Mouse (Mus musculus): Measurements from ENCODE around the gene Auts2. TPM values are rescaled to one million over a fixed set of nuclear protein-coding genes. Genes with fewer than 3 reads are reported as not detected.
A peak's percentile ranks its signal among the peaks of the same experiment; 100 is the strongest.

Gene Auts2
- polyA plus RNA-seq, 1 experiment from 2014 or later, result 19.0 TPM

DNA sequence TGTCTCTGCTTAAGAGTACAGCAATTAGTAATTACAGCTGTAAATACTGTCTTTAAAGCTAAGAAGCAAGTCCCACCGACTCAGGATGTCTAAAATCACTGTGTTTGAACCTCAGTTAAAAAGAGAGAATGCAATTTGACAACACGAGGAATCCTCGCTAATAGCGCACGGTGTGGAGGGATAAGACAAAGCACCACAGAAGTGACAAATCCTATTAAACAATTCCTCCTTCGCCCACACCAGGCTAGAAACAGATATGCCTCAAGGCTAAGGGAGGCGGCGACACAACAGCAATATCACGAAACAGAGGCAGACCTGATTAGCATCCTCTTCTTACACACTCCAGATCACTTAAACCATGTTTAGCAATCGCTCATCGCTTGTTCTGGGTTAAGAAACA is 339.3 kb downstream of the Auts2 start:
- H3K9me3 ChIP-seq, result no peaks in the 10 kb centered on the region
- H3K27me3 ChIP-seq (replicated peaks), result no peaks in the 10 kb centered on the region
- no peak overlapping the region for H3K9ac ChIP-seq
- 81% methylated on average over 11 of the region's 11 CpGs for WGBS
- no peak overlapping the region for H3K4me3 ChIP-seq (replicated peaks)
- H3K4me1 ChIP-seq (replicated peaks), result peaks cover 18% of the 10 kb centered on the region; the same call in 1 of the 2 replicates
- no peak overlapping the region for H3K27ac ChIP-seq
- H3K36me3 ChIP-seq, result no peaks in the 10 kb centered on the region
- H3K4me2 ChIP-seq (replicated peaks), result no peak overlapping the region
- no peak for ATAC-seq

- WGBS, result 27% methylated on average over 4 of the region's 4 CpGs
- 0 out of 2 replicates have a peak overlapping the region, but pooled peaks have one; percentile 2 for H3K27ac ChIP-seq
These were observed 342.0 kb downstream of the Auts2 start for GRCm38 (mm10) chr5:132201077-132201645.

GRCm38 (mm10) chr5:132200595-132200994 is 342.5 kb downstream of the Auts2 start:
- H3K4me2 ChIP-seq (replicated peaks), result no peak overlapping the region

More at GRCm38 (mm10) chr5:132201077-132201645, 342.0 kb downstream of the Auts2 start:
- no peaks in the 10 kb centered on the region for H3K9me3 ChIP-seq
- no peak overlapping the region for H3K9ac ChIP-seq
- H3K36me3 ChIP-seq, result no peaks in the 10 kb centered on the region
- no peak overlapping the region for H3K4me3 ChIP-seq (replicated peaks)
- H3K4me1 ChIP-seq (replicated peaks), result peaks cover 18% of the 10 kb centered on the region; the same call in 1 of the 2 replicates
- no peak overlapping the region for H3K4me2 ChIP-seq (replicated peaks)
- ATAC-seq, result no peak
- H3K27me3 ChIP-seq (replicated peaks), result no peaks in the 10 kb centered on the region

GRCm38 (mm10) chr5:132195048-132195533 is 348.1 kb downstream of the Auts2 start:
- H3K9me3 ChIP-seq, result no peaks in the 10 kb centered on the region
- no peak overlapping the region for H3K4me2 ChIP-seq (replicated peaks)
- ATAC-seq, result peak; percentile 39; the same call in 1 of the 2 replicates
- H3K36me3 ChIP-seq, result no peaks in the 10 kb centered on the region
- no peak overlapping the region for H3K9ac ChIP-seq
- H3K27ac ChIP-seq, result 0 out of 2 replicates have a peak overlapping the region, but pooled peaks have one; percentile 17
- no peaks in the 10 kb centered on the region for H3K27me3 ChIP-seq (replicated peaks)
- peaks cover 24% of the 10 kb centered on the region for H3K4me1 ChIP-seq (replicated peaks)
- 23% methylated on average over 6 of the region's 6 CpGs for WGBS
- no peak overlapping the region for H3K4me3 ChIP-seq (replicated peaks)

More at GRCm38 (mm10) chr5:132200595-132200994, 342.5 kb downstream of the Auts2 start:
- peaks cover 18% of the 10 kb centered on the region; the same call in 1 of the 2 replicates for H3K4me1 ChIP-seq (replicated peaks)
- H3K9me3 ChIP-seq, result no peaks in the 10 kb centered on the region
- H3K27me3 ChIP-seq (replicated peaks), result no peaks in the 10 kb centered on the region
- no peak for ATAC-seq
- no peaks in the 10 kb centered on the region for H3K36me3 ChIP-seq
- H3K27ac ChIP-seq, result 0 out of 2 replicates have a peak overlapping the region, but pooled peaks have one; percentile 20
- no peak overlapping the region for H3K4me3 ChIP-seq (replicated peaks)
- H3K9ac ChIP-seq, result no peak overlapping the region
- 27% methylated on average over 4 of the region's 4 CpGs for WGBS

DNA sequence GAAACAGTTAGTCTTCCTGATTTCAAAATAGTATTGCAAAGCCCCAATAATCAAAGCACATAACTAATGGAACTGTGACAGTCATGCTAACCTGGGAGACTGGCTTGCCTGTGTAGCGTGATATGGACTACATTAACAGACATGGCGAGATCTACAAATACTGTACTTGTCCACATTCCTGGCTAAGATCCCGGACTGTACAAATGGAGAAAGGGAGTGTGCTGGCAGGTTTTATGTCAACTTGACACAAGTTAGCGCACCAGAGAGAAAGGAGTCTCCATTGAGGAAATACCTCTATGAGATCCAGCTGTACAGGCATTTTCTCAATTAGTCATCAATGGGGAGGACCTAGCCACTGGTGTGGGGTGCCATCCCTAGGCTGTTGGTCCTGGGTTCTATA is 353.0 kb downstream of the Auts2 start:
- Histone ChIP-seq H3K36me3 (no peaks in the 10 kb centered on the region), H3K9ac (no peak overlapping the region), H3K4me2 (replicated peaks) (no peak overlapping the region), H3K4me1 (replicated peaks) (peaks cover 32% of the 10 kb centered on the region), H3K27me3 (replicated peaks) (no peaks in the 10 kb centered on the region), H3K27ac (no peak overlapping the region), H3K4me3 (replicated peaks) (no peak overlapping the region), H3K9me3 (no peaks in the 10 kb centered on the region)
- WGBS, result 61% methylated on average over 4 of the region's 4 CpGs
- ATAC-seq, result no peak

DNA sequence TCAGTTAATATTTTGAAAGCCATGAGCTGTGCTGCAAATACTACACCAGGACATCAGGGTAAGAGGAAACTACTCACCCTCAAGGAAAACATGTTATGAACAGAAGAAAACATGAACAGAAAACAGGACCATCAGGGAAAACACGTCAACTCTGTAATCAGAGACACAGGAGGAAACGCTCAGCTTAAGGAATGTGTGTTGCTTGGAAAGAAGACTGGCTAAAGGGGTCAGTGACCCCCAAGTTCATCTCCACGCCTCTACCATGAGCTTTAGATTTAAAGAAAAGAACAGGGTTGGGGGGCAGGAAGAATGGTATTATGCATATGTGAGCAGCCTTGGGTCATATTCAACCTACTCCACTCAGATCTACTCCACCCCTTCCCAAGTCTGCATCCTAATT is 356.5 kb downstream of the Auts2 start:
- no peak overlapping the region for H3K4me2 ChIP-seq (replicated peaks)
- no peaks in the 10 kb centered on the region for H3K36me3 ChIP-seq
- no peak overlapping the region for H3K4me3 ChIP-seq (replicated peaks)
- H3K27me3 ChIP-seq (replicated peaks), result no peaks in the 10 kb centered on the region
- H3K4me1 ChIP-seq (replicated peaks), result peaks cover 33% of the 10 kb centered on the region
- no peaks in the 10 kb centered on the region for H3K9me3 ChIP-seq
- H3K27ac ChIP-seq, result no peak overlapping the region
- no peak for ATAC-seq
- no peak overlapping the region for H3K9ac ChIP-seq
- WGBS, result 55% methylated on average over 3 of the region's 3 CpGs

GRCm38 (mm10) chr5:132186221-132186620 is 356.9 kb downstream of the Auts2 start:
- H3K4me2 ChIP-seq (replicated peaks), result no peak overlapping the region
- H3K27me3 ChIP-seq (replicated peaks), result no peaks in the 10 kb centered on the region
- no peaks in the 10 kb centered on the region for H3K9me3 ChIP-seq
- H3K27ac ChIP-seq, result 0 out of 2 replicates have a peak overlapping the region, but pooled peaks have one; percentile 17
- no peak overlapping the region for H3K4me3 ChIP-seq (replicated peaks)
- no peak overlapping the region for H3K9ac ChIP-seq
- 43% methylated on average over 7 of the region's 7 CpGs for WGBS
- no peaks in the 10 kb centered on the region for H3K36me3 ChIP-seq
- H3K4me1 ChIP-seq (replicated peaks), result peaks cover 33% of the 10 kb centered on the region
- no peak for ATAC-seq

DNA sequence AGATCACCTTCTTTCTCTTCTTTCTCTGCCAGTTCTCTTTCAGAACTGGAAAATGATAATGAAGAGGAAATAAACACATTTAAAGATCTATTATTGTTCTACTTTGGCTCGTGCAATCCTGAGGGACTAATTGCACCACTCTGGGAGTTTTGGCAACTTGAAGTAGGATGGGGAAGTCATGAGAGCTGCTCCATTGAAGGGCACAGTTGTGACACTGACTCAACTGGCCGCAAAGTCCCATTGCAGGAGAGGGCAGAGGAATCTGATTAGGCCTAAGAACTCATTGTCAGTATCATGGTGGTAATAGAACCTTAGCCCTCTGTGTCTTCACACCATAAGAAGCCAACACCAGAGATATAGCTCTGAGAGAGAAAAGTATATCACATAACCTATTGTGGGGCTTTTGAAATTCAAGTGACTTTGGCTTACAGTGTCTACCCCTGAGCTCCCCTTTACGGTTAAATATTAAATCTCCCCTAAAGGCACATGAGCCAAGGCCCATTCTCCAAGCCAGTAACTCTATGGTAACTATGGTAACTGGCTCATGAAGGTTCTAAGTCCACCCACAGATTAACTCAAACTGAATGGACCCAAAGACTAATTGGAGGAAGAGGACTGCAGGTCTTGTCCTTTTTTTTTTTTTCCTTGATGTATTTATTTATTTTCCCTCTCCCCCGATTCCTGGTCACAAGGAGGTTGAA is 358.6 kb downstream of the Auts2 start:
- H3K4me1 ChIP-seq (replicated peaks), result peaks cover 25% of the 10 kb centered on the region
- no peak overlapping the region for H3K4me3 ChIP-seq (replicated peaks)
- no peaks in the 10 kb centered on the region for H3K9me3 ChIP-seq
- H3K27me3 ChIP-seq (replicated peaks), result no peaks in the 10 kb centered on the region
- H3K9ac ChIP-seq, result no peak overlapping the region
- WGBS, result 63% methylated on average over 4 of the region's 4 CpGs
- no peak overlapping the region for H3K4me2 ChIP-seq (replicated peaks)
- ATAC-seq, result peak; percentile 91
- 0 out of 2 replicates have a peak overlapping the region, but pooled peaks have one; percentile 11 for H3K27ac ChIP-seq
- no peaks in the 10 kb centered on the region for H3K36me3 ChIP-seq

DNA sequence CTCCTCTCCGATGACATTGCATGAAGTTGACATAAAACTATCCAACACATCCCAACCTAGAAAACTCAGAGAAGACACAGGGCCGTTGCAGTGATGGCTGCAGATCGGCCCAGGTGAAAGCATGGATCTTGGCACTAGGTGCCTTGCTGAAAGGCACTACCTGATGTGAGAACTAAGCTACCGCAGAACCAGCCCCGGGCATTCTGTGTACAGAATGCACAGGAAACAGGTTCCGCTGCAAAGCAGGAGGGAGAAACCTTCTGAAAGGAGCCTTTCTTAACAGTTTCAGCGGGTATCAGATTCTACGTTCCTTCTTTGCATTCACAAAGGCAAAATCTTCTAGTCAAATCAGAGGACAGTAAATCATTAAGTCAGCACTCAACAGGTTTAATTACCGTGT is 361.1 kb downstream of the Auts2 start:
- Histone ChIP-seq H3K9me3 (no peaks in the 10 kb centered on the region), H3K4me3 (replicated peaks) (no peak overlapping the region), H3K27ac (no peak overlapping the region), H3K9ac (no peak overlapping the region), H3K4me1 (replicated peaks) (peaks cover 23% of the 10 kb centered on the region), H3K4me2 (replicated peaks) (no peak overlapping the region), H3K36me3 (no peaks in the 10 kb centered on the region), H3K27me3 (replicated peaks) (no peaks in the 10 kb centered on the region)
- WGBS, result 84% methylated on average over 9 of the region's 9 CpGs
- ATAC-seq, result no peak

- Histone ChIP-seq H3K4me1 (replicated peaks) (no peaks in the 10 kb centered on the region), H3K9ac (no peak overlapping the region), H3K27ac (no peak overlapping the region), H3K27me3 (replicated peaks) (no peaks in the 10 kb centered on the region), H3K36me3 (no peaks in the 10 kb centered on the region), H3K4me3 (replicated peaks) (no peak overlapping the region), H3K4me2 (replicated peaks) (no peak overlapping the region), H3K9me3 (no peaks in the 10 kb centered on the region)
- WGBS, result 79% methylated on average over 8 of the region's 8 CpGs
- no peak for ATAC-seq
These were observed 373.1 kb downstream of the Auts2 start for GRCm38 (mm10) chr5:132170010-132170409.

- H3K9ac ChIP-seq, result no peak overlapping the region
- no peak overlapping the region for H3K4me2 ChIP-seq (replicated peaks)
- no peaks in the 10 kb centered on the region for H3K36me3 ChIP-seq
- no peaks in the 10 kb centered on the region for H3K4me1 ChIP-seq (replicated peaks)
- H3K4me3 ChIP-seq (replicated peaks), result no peak overlapping the region
- 87% methylated on average over 5 of the region's 5 CpGs for WGBS
- no peaks in the 10 kb centered on the region for H3K9me3 ChIP-seq
- no peak overlapping the region for H3K27ac ChIP-seq
- H3K27me3 ChIP-seq (replicated peaks), result no peaks in the 10 kb centered on the region
- no peak for ATAC-seq
These were observed 374.3 kb downstream of the Auts2 start for GRCm38 (mm10) chr5:132168805-132169204.

- H3K9ac ChIP-seq, result no peak overlapping the region
- no peak overlapping the region for H3K4me3 ChIP-seq (replicated peaks)
- ATAC-seq, result no peak
- H3K4me1 ChIP-seq (replicated peaks), result no peaks in the 10 kb centered on the region
- no peaks in the 10 kb centered on the region for H3K9me3 ChIP-seq
- H3K27ac ChIP-seq, result no peak overlapping the region
- H3K36me3 ChIP-seq, result no peaks in the 10 kb centered on the region
- no peaks in the 10 kb centered on the region for H3K27me3 ChIP-seq (replicated peaks)
- H3K4me2 ChIP-seq (replicated peaks), result no peak overlapping the region
- WGBS, result 88% methylated on average over 5 of the region's 5 CpGs
These were observed 374.9 kb downstream of the Auts2 start for GRCm38 (mm10) chr5:132168224-132168623.
